Mouse (Mus musculus): ENCODE results near the gene Gps2.

DNA sequence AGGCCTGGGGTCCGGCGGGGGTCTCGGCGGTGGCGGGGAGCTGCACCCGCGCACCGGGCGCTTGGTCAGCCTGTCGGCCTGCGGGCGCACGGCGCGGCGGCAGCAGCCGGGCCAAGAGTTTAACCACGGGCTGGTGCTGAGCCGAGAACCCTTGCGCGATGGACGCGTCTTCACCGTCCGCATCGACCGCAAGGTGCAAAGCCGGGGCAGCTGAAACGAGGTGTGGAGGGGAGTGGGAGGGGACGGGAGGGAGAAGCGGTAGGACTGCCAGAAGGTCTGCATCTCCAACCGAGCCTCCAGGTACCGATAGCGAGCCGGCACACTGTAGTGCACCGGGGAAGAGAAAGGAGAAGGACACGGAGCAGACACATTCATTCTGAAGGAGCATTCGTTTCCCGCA, 11.7 kb upstream of the Gps2 start:
- TF ChIP-seq CTCF (IDR thresholded peaks at IDR 0.05; ENCODE audit: borderline replicate concordance, control insufficient read depth, extremely low read depth, insufficient read depth, low read length, poor library complexity), result no peak
- TF ChIP-seq POLR2A (IDR thresholded peaks at IDR 0.05; ENCODE audit: control insufficient read depth, extremely low read depth, insufficient read depth, low read length, poor library complexity), result no peak

Data from thymus, adult 2 months (tissue).